Comparison of ENCODE assay signal across 8 mouse cellular contexts in genomic region chr2:26964724-26965370, GRCm38 (mm10). TPM values are rescaled to one million over a fixed set of nuclear protein-coding genes. Genes with fewer than 3 reads are reported as not detected.
DNase-seq lines count a peak whose midpoint lies in the region; ATAC-seq and TF ChIP-seq lines count a peak whose summit lies in the region.

No protein-coding gene starts in this region.

- H3K9ac ChIP-seq in lung, postnatal 0 days (replicated peaks; ENCODE audit: low read depth), result peak overlapping the region; percentile 85
- peak overlapping the region; percentile 61 for H3K9ac ChIP-seq in neural tube, embryonic 15.5 days (replicated peaks)

- peaks cover 10% of the 10 kb centered on the region; the same call in 1 of the 2 replicates for H3K36me3 ChIP-seq in lung, postnatal 0 days (ENCODE audit: insufficient read depth, low read length)
- H3K36me3 ChIP-seq in limb, embryonic 10.5 days, result peaks cover 27% of the 10 kb centered on the region
- peaks cover 10% of the 10 kb centered on the region for H3K36me3 ChIP-seq in neural tube, embryonic 15.5 days

- DNase-seq in lung, postnatal 0 days (ENCODE audit: low spot score), result no peak
- no peak for DNase-seq in lung, postnatal 14 days
- DNase-seq in limb, embryonic 10.5 days (ENCODE audit: low spot score), result no peak
- no peak for DNase-seq in layer of hippocampus, adult 9-11 months
- DNase-seq in left cerebral cortex, postnatal 25 days (ENCODE audit: low spot score in 2 of 2), result no peak
- no peak for DNase-seq in kidney, adult 18-20 months

- WGBS in lung, postnatal 0 days, result 19% methylated on average over 14 of the region's 14 CpGs
- WGBS in limb, embryonic 10.5 days, result 16% methylated on average over 14 of the region's 14 CpGs
- 16% methylated on average over 14 of the region's 14 CpGs for WGBS in neural tube, embryonic 15.5 days

- H3K27me3 ChIP-seq in lung, postnatal 0 days (replicated peaks; ENCODE audit: insufficient read depth, low read length), result no peaks in the 10 kb centered on the region
- H3K27me3 ChIP-seq in limb, embryonic 10.5 days (ENCODE audit: low read depth, poor library complexity, severe bottlenecking), result no peaks in the 10 kb centered on the region
- no peaks in the 10 kb centered on the region for H3K27me3 ChIP-seq in neural tube, embryonic 15.5 days (replicated peaks)

- no peak for TF ChIP-seq EP300 in lung, postnatal 0 days (IDR thresholded peaks at IDR 0.05)

- H3K4me2 ChIP-seq in lung, postnatal 0 days (replicated peaks; ENCODE audit: low read depth, low read length), result peak overlapping the region; percentile 77
- H3K4me2 ChIP-seq in neural tube, embryonic 15.5 days, result peak overlapping the region; percentile 62

- H3K9me3 ChIP-seq in lung, postnatal 0 days (ENCODE audit: low read length), result no peaks in the 10 kb centered on the region
- H3K9me3 ChIP-seq in limb, embryonic 10.5 days (replicated peaks), result no peaks in the 10 kb centered on the region
- no peaks in the 10 kb centered on the region for H3K9me3 ChIP-seq in neural tube, embryonic 15.5 days (replicated peaks)

- intact Hi-C loops in left cerebral cortex, postnatal 25 days (cut with DNase I), result loop anchor here (1.0 kb wide), 2 partner anchors 32 to 44 kb away; partner anchors contain the start of genes Cacfd1 and Surf4

- peak overlapping the region; percentile 78 for H3K4me3 ChIP-seq in lung, postnatal 0 days (ENCODE audit: low read depth, low read length)
- peak overlapping the region; percentile 89 for H3K4me3 ChIP-seq in embryonic fibroblast, embryonic 13.5 days (ENCODE audit: insufficient read depth, low read length)
- H3K4me3 ChIP-seq in limb, embryonic 10.5 days, result peak overlapping the region; percentile 63
- peak overlapping the region; percentile 59 for H3K4me3 ChIP-seq in neural tube, embryonic 15.5 days (replicated peaks)

- peaks cover 4% of the 10 kb centered on the region; the same call in 1 of the 2 replicates for H3K4me1 ChIP-seq in lung, postnatal 0 days (ENCODE audit: insufficient read depth, low read depth, low read length)
- H3K4me1 ChIP-seq in embryonic fibroblast, embryonic 13.5 days (ENCODE audit: control insufficient read depth, insufficient read depth, low read length), result peaks cover 4% of the 10 kb centered on the region; the same call in 1 of the 2 replicates
- H3K4me1 ChIP-seq in limb, embryonic 10.5 days, result peaks cover 20% of the 10 kb centered on the region
- peaks cover 37% of the 10 kb centered on the region for H3K4me1 ChIP-seq in neural tube, embryonic 15.5 days

- peak overlapping the region; percentile 100 for H3K27ac ChIP-seq in lung, postnatal 0 days (ENCODE audit: low read length)
- peak overlapping the region; percentile 82; the same call in 1 of the 2 replicates for H3K27ac ChIP-seq in embryonic fibroblast, embryonic 13.5 days (ENCODE audit: insufficient read depth, low read length)
- peak overlapping the region; percentile 95 for H3K27ac ChIP-seq in limb, embryonic 10.5 days
- H3K27ac ChIP-seq in neural tube, embryonic 15.5 days (replicated peaks), result peak overlapping the region; percentile 95

- no peak for TF ChIP-seq POLR2A in embryonic fibroblast, embryonic 13.5 days (IDR thresholded peaks at IDR 0.05; ENCODE audit: low read depth, low read length)

- no peak for ATAC-seq in lung, postnatal 0 days
- peak; percentile 2; the same call in 1 of the 2 replicates for ATAC-seq in neural tube, embryonic 15.5 days (ENCODE audit: low FRiP score)

- no peak for TF ChIP-seq CTCF in lung, postnatal 0 days (IDR thresholded peaks at IDR 0.05)
- no peak for TF ChIP-seq CTCF in embryonic fibroblast, embryonic 13.5 days (IDR thresholded peaks at IDR 0.05; ENCODE audit: borderline replicate concordance, insufficient read depth, low read length)

RNA-seq across cellular contexts. Expression of gene Rexo4, which starts 0.7 kb away (rescaled TPM):
- 21.4 and 22.1 TPM in 2 replicates for polyA plus RNA-seq in lung, postnatal 0 days (2015; fragmentation: Nextera tagmentation; extraction: Ambion mirVana)
- 44.3 and 48.8 TPM in 2 replicates for polyA plus RNA-seq in embryonic fibroblast, embryonic 13.5 days (2011; ENCODE audit: insufficient read length, low read depth, missing spikeins)
- polyA plus RNA-seq in limb, embryonic 10.5 days (2016; fragmentation: Nextera tagmentation; extraction: Ambion mirVana), result 59.4 and 61.0 TPM in 2 replicates
- polyA plus RNA-seq in neural tube, embryonic 15.5 days (2015; fragmentation: Nextera tagmentation; extraction: Ambion mirVana), result 38.0 and 39.2 TPM in 2 replicates
- 10 to 100 TPM; 56.0 to 56.9 TPM for total RNA-seq in left cerebral cortex, postnatal 25 days (2021)

RNA-seq across cellular contexts. Expression of gene Adamts13, which starts 8.4 kb away (rescaled TPM):
- polyA plus RNA-seq in lung, postnatal 0 days (2015; fragmentation: Nextera tagmentation; extraction: Ambion mirVana), result 0.26 TPM in 2 replicates
- not detected in 2 replicates for polyA plus RNA-seq in embryonic fibroblast, embryonic 13.5 days (2011; ENCODE audit: insufficient read length, low read depth, missing spikeins)
- 0.04 TPM in 1 of 2 replicates, not detected in the other for polyA plus RNA-seq in limb, embryonic 10.5 days (2016; fragmentation: Nextera tagmentation; extraction: Ambion mirVana)
- 0.09 TPM in 1 of 2 replicates, not detected in the other for polyA plus RNA-seq in neural tube, embryonic 15.5 days (2015; fragmentation: Nextera tagmentation; extraction: Ambion mirVana)
- 1 to 10 TPM; 1.6 to 2.6 TPM for total RNA-seq in left cerebral cortex, postnatal 25 days (2021)

RNA-seq across cellular contexts. Expression of gene Stkld1, which starts 31.0 kb away (rescaled TPM):
- polyA plus RNA-seq in lung, postnatal 0 days (2015; fragmentation: Nextera tagmentation; extraction: Ambion mirVana), result 0.13 and 0.24 TPM in 2 replicates
- polyA plus RNA-seq in embryonic fibroblast, embryonic 13.5 days (2011; ENCODE audit: insufficient read length, low read depth, missing spikeins), result not detected in 2 replicates
- polyA plus RNA-seq in limb, embryonic 10.5 days (2016; fragmentation: Nextera tagmentation; extraction: Ambion mirVana), result 0.06 TPM in 1 of 2 replicates, not detected in the other
- 0.13 and 0.61 TPM in 2 replicates for polyA plus RNA-seq in neural tube, embryonic 15.5 days (2015; fragmentation: Nextera tagmentation; extraction: Ambion mirVana)
- under 1 TPM; 0.43 to 0.73 TPM for total RNA-seq in left cerebral cortex, postnatal 25 days (2021)

RNA-seq across cellular contexts. Expression of gene Surf4, which starts 31.1 kb away (rescaled TPM):
- 167 and 171 TPM in 2 replicates for polyA plus RNA-seq in lung, postnatal 0 days (2015; fragmentation: Nextera tagmentation; extraction: Ambion mirVana)
- 325 and 358 TPM in 2 replicates for polyA plus RNA-seq in embryonic fibroblast, embryonic 13.5 days (2011; ENCODE audit: insufficient read length, low read depth, missing spikeins)
- 171 and 192 TPM in 2 replicates for polyA plus RNA-seq in limb, embryonic 10.5 days (2016; fragmentation: Nextera tagmentation; extraction: Ambion mirVana)
- polyA plus RNA-seq in neural tube, embryonic 15.5 days (2015; fragmentation: Nextera tagmentation; extraction: Ambion mirVana), result 110 and 126 TPM in 2 replicates
- total RNA-seq in left cerebral cortex, postnatal 25 days (2021), result 10 to 100 TPM; 51.1 to 56.4 TPM

RNA-seq across cellular contexts. Expression of gene Cacfd1, which starts 44.9 kb away (rescaled TPM):
- polyA plus RNA-seq in lung, postnatal 0 days (2015; fragmentation: Nextera tagmentation; extraction: Ambion mirVana), result 39.9 and 42.1 TPM in 2 replicates
- 34.8 and 35.5 TPM in 2 replicates for polyA plus RNA-seq in embryonic fibroblast, embryonic 13.5 days (2011; ENCODE audit: insufficient read length, low read depth, missing spikeins)
- 86.4 and 109 TPM in 2 replicates for polyA plus RNA-seq in limb, embryonic 10.5 days (2016; fragmentation: Nextera tagmentation; extraction: Ambion mirVana)
- 98.5 and 103 TPM in 2 replicates for polyA plus RNA-seq in neural tube, embryonic 15.5 days (2015; fragmentation: Nextera tagmentation; extraction: Ambion mirVana)
- total RNA-seq in left cerebral cortex, postnatal 25 days (2021), result 10 to 100 TPM; 44.1 to 45.9 TPM
